Mouse (Mus musculus) bone marrow, adult 2 months (tissue): ENCODE results near the gene Cyp26c1. TPM values are rescaled to one million over a fixed set of nuclear protein-coding genes. Genes with fewer than 3 reads are reported as not detected.

Source experiments
- H3K27ac ChIP-seq: fragments of 200-500 bp; 2 replicates; pipeline ENCODE4 v1.5.1; 2012; ENCODE audit warnings: low read depth, mild to moderate bottlenecking, control low read depth, inconsistent platforms, low read length; ENCODE audit not compliant: control insufficient read depth, poor library complexity, insufficient read depth
- H3K4me1 ChIP-seq: fragments of 200-500 bp; 2 replicates; pipeline ENCODE4 v1.6.1; 2011; ENCODE audit warnings: low read length; ENCODE audit not compliant: control insufficient read depth, insufficient read depth
- H3K4me3 ChIP-seq: fragments of 200-500 bp; replicated peaks from 2 replicates; pipeline ENCODE3; 2011; ENCODE audit warnings: mild to moderate bottlenecking, low read depth, low read length, control low read depth; ENCODE audit not compliant: control insufficient read depth
- CTCF ChIP-seq: fragments of 200-500 bp; IDR thresholded peaks from 2 replicates; pipeline ENCODE4 v1.5.1; 2011; ENCODE audit warnings: low read length, control low read depth; ENCODE audit not compliant: control insufficient read depth, insufficient read depth
- POLR2A ChIP-seq: fragments of 200-500 bp; IDR thresholded peaks from 2 replicates; pipeline ENCODE4 v1.6.1; 2011; ENCODE audit warnings: low read depth, mild to moderate bottlenecking, control low read depth, low read length, borderline replicate concordance; ENCODE audit not compliant: control insufficient read depth
- WGBS: fragments of 180-500 bp; shearing (Covaris S2); methylation state at CpG from one replicate; pipeline ENCODE4 v1.1.7; 2018; 5-methylcytosine and 5-hydroxymethylcytosine counted together
- polyA plus RNA-seq: library from polyadenylated mRNA; stranded (reverse); fragments of >200 nt; gene quantifications from 2 replicates; pipeline ENCODE4 v1.2.4, GENCODE M21; 2011; ENCODE audit warnings: low replicate concordance; ENCODE audit not compliant: missing spikeins, insufficient read depth, insufficient read length

Cyp26c1 gene
- polyA plus RNA-seq, 1 experiment = not detected

DNA sequence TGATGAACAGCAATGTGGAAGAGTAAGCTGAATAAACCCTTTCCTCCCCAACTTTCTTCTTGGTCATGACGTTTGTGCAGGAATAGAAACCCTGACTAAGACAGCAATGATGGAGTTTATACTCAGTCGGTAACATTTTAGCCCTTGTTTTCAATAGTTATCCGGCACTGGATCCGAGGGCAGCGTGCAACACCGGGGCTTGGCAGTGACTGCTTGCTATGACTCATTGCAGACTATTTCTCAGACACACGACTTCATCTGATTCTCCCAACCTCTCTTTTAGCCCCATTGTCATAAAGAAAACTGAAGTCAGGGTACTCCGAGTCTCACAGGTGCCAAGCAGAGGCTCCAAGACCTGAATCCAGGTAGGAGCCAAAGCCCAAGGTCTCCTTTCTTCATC lies 50.0 kb downstream of the Cyp26c1 start:
- TF ChIP-seq CTCF (no peak), POLR2A (no peak)
- 84% methylated on average over 8 of the region's 8 CpGs for WGBS

GRCm38 (mm10) chr19:37738575-37738974 lies 53.2 kb downstream of the Cyp26c1 start:
- no peak for TF ChIP-seq POLR2A
- TF ChIP-seq CTCF = no peak
- no peak overlapping the region for H3K27ac ChIP-seq
- no peaks in the 10 kb centered on the region; the same call in 1 of the 2 replicates for H3K4me1 ChIP-seq
- no peak overlapping the region for H3K4me3 ChIP-seq
- 84% methylated on average over 3 of the region's 3 CpGs for WGBS

More for the DNA sequence above, 50.0 kb downstream of the Cyp26c1 start:
- no peaks in the 10 kb centered on the region; the same call in 1 of the 2 replicates for H3K4me1 ChIP-seq
- no peak overlapping the region for H3K27ac ChIP-seq
- no peak overlapping the region for H3K4me3 ChIP-seq

DNA sequence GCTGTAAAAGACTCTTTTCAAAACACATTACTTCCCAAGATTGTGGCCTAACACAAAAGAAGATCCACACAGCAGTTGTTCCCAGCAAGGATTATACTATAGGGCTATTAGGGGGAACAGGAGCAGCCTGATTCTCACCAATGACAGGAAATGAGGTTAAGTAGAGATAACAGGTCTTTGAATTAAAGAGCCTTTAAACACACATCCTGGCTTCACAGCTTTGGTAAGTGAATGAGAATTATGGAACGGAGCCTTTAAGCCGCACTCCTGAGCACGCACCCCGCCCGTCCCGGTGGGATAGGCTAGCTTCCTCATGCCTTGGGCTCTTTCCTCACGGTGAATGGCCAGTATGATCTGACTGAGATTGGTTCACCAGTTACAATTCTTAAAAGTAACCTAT lies 54.7 kb downstream of the Cyp26c1 start:
- TF ChIP-seq CTCF = no peak
- no peak for TF ChIP-seq POLR2A
- Histone ChIP-seq H3K4me1 (no peaks in the 10 kb centered on the region; the same call in 1 of the 2 replicates), H3K27ac (no peak overlapping the region), H3K4me3 (no peak overlapping the region)
- 10% methylated on average over 7 of the region's 7 CpGs for WGBS

Other genes starting within 250 kb of the Cyp26c1 start
- gene Exoc6, start 135.2 kb upstream of the Cyp26c1 start, polyA plus RNA-seq = 21.7 and 27.8 TPM in 2 replicates
- 1.1 and 2.6 TPM in 2 replicates for gene Cyp26a1, start 12.2 kb downstream of the Cyp26c1 start, polyA plus RNA-seq